Mouse (Mus musculus) monocyte, adult 5-6 weeks (primary cell): ENCODE data around the gene Lpo. TPM values are rescaled to one million over a fixed set of nuclear protein-coding genes. Genes with fewer than 3 reads are reported as not detected.
"Not testable (repeated sequence)": the region's sequence is repeated elsewhere in the genome, so short reads cannot be mapped to it uniquely, and the experiment has no call there.

Source experiments
- ATAC-seq: fragments of 153-309, 156-312 bp; replicated peaks from 2 replicates; pipeline ENCODE4 v1.8.0; 2017; ENCODE audit warnings: mild to moderate bottlenecking; ENCODE audit not compliant: low TSS enrichment, insufficient number of reproducible peaks, severe bottlenecking, poor library complexity, low FRiP score
- total RNA-seq: library from RNA; stranded (forward); fragments of 200-1000, 200-491, 200-594 nt; gene quantifications from 3 replicates; pipeline ENCODE4 v1.2.3, GENCODE M21; 2017

The Lpo gene
- not detected in 3 replicates for total RNA-seq

DNA sequence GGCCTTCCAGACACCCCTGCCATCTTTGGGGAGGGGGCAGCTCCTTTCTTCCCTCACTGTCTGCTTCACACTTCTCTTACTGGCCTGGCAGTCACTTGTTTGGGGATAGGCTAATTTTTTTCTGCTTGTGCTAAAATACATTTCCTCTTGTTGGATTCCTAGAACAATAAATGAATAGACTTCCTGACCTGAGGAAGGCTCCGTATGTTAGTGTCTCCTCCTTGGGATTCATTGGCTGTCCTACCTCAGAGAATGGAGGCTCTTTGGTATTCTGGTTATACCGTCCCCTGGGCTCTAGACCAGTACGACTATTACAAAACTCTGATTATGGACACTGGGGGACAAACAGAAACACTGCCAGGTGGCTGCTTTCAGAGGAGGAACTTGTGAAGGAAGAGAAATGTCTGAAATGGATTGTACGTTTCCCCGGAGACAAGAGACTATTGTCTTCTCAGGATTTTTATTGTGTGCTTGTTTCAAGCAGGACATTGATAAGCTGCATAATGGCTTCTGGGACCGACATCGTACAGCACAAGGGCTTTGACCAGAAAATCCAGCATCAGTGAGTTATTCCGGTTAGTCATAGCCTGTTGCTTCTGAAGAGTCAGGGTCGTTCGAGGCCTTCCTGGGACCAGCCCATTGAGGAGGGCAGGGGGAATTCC is at the start of gene Lpo:
Gene Lpo (minus strand): TSS at position 51 of the 662 bp plus-strand sequence.
- no peak for ATAC-seq

DNA sequence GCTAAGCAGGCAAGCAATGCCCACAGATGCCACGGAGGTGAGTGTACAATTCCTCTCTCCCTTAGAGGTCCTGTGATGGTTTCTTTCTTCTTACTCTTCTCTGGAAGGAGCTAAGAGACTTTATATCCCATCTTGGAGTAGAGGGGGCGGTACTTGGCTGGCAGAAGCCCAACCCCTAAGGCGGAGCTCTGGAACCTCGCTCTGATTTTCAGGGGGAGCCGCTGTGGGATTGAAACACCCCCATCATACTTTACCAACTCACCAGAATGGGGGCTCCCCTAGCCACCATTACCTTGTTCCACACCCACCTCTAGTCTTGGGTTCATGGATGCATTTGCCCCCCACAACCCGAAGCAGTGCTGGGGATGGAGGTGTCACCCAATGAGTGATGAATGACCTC is 47.3 kb upstream of the Lpo start, which contains the start of gene Epx:
Gene Epx (minus strand): TSS at position 101 of the 400 bp plus-strand sequence.
- no peak for ATAC-seq

DNA sequence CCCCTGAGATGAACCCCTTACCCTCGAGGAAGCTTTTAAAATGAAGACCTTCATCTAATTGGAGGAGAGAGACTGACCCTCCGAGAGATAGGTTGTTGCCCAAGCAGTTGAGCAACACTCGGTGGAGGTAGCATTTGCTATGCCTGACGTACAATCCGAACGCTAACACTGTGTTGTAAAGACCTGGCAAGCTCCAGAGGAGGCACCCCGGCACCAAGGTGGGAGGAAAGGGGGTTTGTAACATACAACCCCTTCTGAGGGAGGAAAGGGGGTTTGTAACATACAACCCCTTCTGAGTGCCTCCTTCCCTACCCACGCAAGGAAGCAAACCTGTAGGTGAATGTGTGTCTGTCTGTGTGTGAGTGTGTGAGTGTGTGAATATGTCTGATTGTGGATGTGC is 43.7 kb upstream of the Lpo start:
- no peak for ATAC-seq

DNA sequence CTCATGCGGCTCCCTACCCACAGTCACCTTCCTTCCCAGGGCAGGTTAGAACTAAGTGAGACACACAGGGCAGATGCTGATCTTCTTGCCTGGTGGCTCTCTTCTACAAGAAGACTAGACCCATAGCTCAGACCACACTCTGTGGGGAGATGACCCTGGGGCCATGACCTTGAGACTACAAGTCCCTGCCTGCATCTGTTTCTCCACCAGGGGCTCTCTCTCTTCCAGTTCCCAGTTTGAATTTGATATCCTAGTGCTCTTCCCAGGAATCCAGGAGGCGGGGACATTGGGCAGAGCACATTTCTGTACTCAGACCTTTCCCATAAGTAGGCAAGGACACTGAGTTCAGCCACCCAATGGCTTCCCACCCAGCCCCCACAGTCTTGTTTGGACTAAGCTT is 42.0 kb upstream of the Lpo start:
- ATAC-seq: no peak

DNA sequence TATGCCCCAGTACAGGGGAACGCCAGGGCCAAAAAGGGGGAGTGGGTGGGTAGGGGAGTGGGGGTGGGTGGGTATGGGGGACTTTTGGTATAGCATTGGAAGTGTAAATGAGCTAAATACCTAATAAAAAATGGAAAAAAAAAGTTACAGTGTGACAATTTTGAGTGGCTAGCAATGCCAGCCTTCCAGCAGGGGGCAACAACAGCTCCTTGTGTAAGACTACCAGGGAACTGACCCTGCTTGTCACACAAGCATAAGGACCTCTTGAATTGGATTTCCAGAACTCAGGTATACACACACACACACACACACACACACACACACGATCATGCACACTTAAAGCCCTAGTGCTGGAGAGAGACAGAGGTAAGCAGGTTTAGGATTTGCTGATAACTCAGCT is 38.8 kb upstream of the Lpo start:
- not testable (repeated sequence) for ATAC-seq

DNA sequence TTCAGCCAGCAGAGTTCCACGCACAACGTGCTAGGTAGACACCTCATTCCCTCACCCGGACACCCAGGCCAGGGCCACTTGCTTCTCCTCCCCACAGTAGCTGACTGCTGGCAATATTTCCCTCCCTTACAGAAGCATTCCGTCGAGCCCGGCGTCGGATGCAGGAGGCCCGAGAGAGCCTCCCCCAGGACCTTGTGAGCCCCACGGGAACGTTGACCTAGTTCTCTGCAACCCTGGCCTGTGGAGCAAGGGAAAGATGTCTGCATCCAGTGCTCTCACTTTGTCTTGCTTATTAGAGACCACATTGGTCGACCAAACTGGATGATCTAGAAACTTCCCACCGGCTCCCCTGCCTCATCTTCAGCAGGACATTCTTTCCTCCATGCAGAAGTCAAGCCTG is 34.7 kb upstream of the Lpo start:
- ATAC-seq: no peak

DNA sequence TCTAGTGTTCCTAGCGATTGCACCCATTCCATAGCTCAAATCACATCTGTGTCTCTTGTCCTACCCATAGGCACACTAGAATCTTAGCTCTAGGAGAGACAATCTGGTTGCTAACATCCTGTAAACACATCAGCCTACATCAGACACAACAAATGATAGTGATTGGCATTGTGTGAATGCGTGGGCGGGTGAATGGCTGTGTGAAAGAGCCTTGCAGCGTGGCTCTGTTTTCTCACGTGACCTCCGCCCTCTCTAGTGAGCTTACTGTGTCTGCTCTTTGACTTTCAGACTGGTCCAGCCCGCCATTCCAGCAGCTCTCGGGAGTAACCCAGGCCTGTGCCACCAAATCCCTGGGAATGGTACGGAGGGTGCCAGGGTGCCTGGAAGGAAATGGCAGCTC is 32.3 kb upstream of the Lpo start:
- ATAC-seq: no peak

DNA sequence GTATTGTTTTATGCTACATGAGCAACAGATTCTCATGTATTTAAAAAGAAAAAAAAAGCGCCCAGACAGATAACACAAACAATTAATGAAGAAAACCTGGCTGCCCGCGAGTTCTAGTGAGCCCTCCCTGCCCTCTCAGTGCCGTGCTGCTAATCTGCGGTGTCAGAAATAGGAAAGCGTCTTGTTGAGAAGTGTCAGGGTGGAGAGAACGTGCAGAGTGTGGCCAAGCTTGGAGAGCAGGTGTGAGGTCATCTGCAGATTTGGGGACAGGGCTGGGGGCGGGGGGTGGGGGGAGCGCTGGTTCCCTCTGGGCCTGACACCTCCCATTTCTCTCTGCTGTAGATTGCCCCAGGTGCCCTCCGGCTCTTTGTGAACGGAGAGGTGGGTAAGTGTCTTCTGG is 31.2 kb upstream of the Lpo start:
- ATAC-seq: no peak

DNA sequence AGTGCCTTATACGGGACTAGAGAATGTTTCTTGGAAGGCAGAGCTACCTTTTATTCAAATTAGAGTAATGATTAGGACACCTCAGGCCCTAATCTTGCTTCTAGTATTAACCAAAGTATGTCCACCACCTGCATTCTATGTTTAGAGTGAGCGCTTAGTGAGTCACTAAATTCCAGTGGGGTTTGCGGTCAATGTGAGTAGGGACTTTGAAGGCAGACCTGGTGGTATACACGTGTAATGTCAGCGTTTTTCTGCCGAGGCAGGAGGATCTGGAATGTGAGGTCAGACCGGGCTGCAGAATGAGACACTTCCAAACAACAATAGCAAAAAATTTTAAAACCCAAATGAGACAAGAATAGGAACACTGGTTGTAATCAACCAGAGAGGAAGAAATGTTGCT is 26.5 kb upstream of the Lpo start:
- ATAC-seq: no peak

DNA sequence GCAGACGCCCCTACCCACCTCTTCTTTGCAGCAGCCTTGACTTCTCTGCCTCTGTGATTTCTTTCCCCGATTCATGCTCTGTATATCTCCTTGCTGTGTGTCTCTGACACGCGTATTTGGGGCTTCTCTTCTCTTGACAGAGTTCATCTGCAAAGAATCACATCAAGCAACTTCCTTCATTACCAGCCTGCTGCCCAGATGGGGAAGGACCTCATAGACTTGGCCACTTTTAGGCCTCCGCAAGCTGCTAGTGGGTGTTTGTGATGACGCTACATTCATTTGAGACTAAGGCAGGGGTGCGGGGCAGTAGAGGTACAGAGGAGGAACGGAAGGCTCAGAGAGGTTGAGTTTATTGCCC is 25.5 kb upstream of the Lpo start:
- ATAC-seq: no peak

DNA sequence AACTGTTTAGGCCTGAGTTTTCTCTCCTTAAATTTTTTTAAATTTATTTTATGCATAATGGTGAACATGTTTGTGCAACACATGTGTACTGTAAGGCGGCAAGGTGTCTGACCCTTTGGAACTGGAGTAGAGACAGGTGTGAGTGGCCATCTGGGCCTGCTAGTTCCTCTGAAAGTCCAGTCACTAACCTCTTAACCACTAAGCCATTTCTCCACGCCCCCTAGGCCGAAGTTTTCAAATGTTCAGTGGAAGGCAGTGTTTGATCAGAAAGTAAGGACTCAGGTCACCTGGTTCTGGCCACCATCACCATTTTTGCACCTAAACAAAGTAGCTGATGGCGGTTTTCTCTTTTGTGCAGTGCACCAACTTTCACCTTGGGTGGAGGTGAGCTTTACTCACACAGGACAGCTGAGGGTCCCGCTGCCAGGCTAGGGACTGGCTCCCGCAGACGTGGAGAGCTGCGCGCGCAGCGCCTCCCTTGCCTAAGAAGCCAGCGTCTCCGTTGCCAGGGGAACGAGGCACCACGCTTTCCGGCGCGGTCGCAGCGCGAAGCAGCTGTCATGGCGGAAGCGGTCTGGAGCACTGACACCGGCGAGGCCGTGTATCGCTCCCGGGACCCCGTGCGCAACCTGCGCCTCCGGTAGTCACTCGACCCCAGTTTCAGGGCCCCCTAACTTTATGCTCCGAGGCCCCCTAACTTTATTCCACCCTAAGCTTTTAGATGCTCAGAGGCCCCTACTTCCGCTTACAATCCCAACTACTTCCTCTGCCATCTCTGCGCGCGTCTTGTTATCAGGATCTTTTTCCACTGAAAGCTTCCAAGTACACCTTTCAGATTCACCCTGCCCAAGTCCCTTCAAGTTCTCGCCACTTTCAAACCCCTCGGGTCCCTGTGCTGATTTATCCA is 24.9 kb upstream of the Lpo start, which contains the start of gene Mks1:
Gene Mks1 (plus strand): TSS at position 526 of the 907 bp plus-strand sequence.
- ATAC-seq: peak; percentile 92

DNA sequence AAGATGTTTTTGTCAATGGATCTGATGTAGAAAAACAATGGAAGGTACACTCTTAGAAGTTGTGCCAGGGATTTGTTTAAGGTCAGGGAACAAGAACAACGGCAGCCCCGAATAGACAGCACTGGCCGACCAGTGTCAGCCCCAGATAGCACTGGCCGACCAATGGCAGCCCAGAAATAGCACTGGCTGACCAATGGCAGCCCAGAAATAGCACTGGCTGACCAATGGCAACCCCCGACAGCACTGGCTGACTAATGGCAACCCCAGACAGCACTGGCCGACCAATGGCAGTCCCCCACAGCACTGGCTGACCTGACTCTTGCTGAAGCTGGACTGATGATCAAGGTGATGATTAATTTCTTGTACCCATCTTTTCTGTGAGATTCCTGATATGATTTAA is 19.8 kb upstream of the Lpo start:
- no peak for ATAC-seq

DNA sequence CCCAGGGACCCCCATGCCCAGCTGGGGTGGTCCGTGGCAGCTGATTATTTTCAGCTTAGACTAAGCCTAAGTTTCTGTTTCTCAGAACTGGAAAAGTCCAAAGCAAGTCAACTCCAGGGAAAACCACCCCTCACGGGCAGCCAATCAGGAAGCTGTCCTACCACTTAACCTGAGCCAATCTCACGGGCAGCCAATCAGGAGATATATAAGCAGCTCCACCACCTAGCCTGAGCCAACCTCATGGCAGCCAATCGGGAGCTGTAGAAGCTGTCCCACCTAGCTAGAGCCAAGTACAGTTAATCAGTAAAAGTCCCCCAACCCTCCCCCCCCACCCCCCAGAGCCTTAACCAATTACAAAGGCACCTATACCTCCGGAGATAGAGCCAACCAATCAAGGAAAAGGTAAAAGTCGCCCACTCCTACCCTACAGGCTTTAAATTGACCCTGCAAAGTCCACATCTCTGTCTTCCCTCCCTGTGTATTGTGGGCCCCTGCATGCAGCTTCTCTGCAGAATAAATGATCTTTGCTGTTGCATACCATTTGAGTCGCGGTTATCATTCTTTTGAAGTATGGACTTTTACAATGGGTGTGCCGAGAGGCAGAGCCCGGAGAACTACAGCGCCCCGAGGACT is 19.0 kb upstream of the Lpo start:
- no peak for ATAC-seq

DNA sequence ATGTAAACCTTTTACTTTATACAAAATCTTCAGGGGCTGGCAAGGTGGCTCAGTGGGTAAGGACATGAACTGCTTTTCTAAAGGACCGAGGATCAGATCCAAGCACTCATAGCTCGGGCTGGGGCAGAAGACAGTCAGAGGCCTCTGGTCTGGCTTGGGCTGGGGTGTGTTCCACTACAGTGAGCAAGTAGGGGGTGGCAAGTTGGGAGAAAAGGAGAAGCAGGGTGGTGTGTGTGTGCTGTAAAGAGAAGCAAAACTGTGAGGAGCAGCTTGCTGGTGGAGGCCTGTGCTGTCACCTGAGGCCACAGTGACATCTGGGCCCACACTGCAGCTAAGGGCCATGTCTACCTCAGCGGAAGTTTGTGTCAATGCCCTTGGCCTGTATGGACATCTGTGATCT is 13.3 kb upstream of the Lpo start:
- no peak for ATAC-seq

DNA sequence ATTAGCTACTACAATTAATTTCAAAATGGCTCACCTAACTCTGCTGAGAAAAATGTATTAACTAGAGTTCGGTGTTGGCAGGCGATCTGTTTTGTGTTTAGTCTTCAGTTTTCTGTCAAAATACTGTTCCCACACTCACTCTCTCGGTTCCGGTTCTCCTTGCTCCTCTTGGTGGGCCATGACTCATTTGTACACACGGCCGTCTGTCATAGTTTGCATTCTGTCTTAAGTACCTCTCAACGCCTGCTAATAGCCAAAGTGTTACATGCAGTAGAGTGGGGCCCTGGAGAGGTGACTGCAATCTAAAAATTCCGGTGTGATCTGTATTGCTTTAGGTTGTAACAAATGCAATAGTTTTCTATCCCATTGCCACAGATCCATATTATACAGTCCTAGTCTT is 12.6 kb upstream of the Lpo start:
- ATAC-seq: no peak

DNA sequence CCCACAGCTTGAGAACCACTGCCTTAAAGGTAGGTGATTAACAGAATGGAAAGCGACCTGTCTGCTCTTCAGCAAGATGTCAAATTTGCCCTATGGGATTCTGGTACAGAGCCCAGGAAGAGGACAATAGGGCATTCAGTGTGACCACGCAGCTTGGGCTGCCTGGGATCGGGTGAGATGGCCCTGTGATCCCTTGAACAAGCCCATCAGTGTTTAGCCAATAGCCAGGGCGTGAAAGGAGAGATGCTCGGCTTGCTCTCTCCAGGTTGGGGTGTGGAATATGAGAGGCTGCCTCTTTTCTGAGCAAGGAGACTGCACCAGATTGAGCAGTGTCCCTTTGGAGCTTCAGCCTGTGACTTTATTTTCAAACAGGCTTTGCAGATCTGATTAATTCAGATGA is 6.6 kb downstream of the Lpo start:
- ATAC-seq: no peak

DNA sequence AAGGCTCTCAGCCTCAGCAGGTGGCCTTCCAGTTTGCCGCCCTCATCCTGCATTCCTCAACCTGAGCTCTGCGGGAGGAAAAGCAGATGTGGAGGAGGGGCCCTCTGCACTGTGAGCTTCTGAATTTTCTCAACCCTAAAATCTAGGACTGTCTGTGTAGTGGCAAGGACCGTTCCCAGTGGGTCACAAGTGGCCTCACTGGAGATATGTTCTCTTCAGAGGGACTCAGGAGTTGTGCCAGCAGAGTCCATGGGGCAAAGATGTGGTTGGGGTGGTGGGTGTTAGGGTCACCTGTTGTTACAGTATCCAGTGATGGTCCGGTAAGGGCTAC is 10.7 kb downstream of the Lpo start:
- no peak for ATAC-seq

DNA sequence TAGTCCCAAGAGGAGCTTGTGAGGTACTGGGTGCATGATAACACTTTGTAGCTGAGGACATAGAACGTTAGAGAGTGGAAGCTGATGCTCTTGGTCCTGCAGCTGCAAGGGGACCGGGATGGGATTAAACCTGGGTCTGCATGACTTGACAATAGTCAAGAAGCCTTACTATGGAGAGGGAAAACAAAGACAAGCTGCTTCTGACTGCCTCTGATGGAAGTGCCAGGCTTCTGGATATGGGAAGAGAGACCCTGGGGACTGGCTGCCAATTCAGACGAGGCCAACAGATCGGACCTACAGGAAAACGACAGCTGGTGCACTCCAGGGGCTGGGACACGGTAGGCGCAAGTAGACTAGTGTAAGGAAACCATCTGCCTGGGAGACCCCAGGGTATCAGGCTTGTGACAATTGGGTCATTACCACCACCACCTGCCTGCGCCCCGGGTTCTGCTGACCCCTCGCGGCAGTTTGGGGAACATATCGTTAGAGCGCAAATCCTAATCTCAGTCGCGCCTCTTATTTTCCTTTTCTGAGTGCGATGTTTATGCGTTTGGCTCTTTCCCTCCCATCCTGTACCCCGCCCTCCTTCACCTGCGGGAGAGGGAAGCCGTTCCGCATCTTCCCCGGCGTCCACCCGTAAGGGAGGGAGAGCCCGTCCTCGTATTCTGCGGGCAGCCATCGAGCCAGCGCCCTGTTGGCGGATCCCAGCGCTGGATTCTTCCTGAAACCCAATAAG is 11.2 kb downstream of the Lpo start:
- ATAC-seq: peak; percentile 68

DNA sequence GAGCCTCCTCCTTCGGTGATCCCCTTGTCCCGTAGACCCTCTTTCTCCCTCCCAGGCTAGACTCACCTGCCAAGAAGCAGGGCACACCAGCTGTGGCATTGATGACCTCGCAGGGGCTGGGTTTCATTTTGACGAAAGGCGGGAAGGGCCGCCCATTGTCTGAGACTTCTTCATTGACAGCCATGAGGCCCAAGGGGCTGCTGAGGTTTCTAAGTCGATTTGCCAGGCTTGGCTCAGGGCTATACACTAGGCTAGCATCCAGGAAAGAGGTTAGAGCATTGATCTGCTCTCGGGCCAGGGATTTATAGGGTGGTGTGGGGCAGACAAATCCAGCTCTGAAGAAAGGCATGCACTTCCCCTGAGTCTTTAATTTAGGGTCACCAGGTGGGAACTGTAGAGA is 13.3 kb downstream of the Lpo start:
- ATAC-seq: no peak
